In genomic region chr7:74554608-74555311, GRCm38 (mm10) we compare ENCODE assay signal across 8 mouse cellular contexts. TPM values are rescaled to one million over a fixed set of nuclear protein-coding genes. Genes with fewer than 3 reads are reported as not detected.
DNase-seq lines count a peak whose midpoint lies in the region; ATAC-seq lines count a peak whose summit lies in the region.

Gene Slco3a1 (minus strand): TSS chr7:74554780.

- peak within 1 kb of the TSS; percentile 91 for H3K4me2 ChIP-seq in midbrain, embryonic 11.5 days

- no peaks in the 10 kb centered on the region for H3K9me3 ChIP-seq in midbrain, embryonic 11.5 days (ENCODE audit: control insufficient read depth, low read length)

- peak within 1 kb of the TSS; percentile 74 for H3K4me3 ChIP-seq in midbrain, embryonic 11.5 days (ENCODE audit: low read depth, low read length)

- H3K27ac ChIP-seq in midbrain, embryonic 11.5 days (ENCODE audit: low read depth, low read length): peak within 1 kb of the TSS; percentile 75; the same call in 1 of the 2 replicates

- no peaks in the 10 kb centered on the region for H3K36me3 ChIP-seq in midbrain, embryonic 11.5 days (ENCODE audit: control insufficient read depth, insufficient read depth, low read length)

- peak; percentile 65 for ATAC-seq in granulocyte monocyte progenitor cell, adult 5-6 weeks (replicated peaks; ENCODE audit: poor library complexity, severe bottlenecking)
- ATAC-seq in midbrain, embryonic 11.5 days (ENCODE audit: low FRiP score): peak; percentile 89
- no peak for ATAC-seq in erythroid progenitor cell, adult 5-6 weeks (replicated peaks; ENCODE audit: low FRiP score, poor library complexity, severe bottlenecking)

- 2% methylated on average over 45 of the region's 66 CpGs for WGBS in midbrain, embryonic 11.5 days

- H3K27me3 ChIP-seq in midbrain, embryonic 11.5 days (ENCODE audit: control insufficient read depth, insufficient read depth, low read length): peaks cover 12% of the 10 kb centered on the region

- H3K4me1 ChIP-seq in midbrain, embryonic 11.5 days (ENCODE audit: control insufficient read depth, insufficient read depth, low read length): peaks cover 4% of the 10 kb centered on the region

- intact Hi-C loops in left cerebral cortex, postnatal 4 days (cut with DNase I): loop anchor here (5.0 to 10.0 kb wide), 4 partner anchors 150 to 558 kb away; no protein-coding TSS in a partner anchor

- peak; percentile 92 for DNase-seq in adrenal gland, adult 2 months
- peak; percentile 44 for DNase-seq in embryo, embryonic 11.5 days (ENCODE audit: low read depth, low spot score)
- peak; percentile 82 for DNase-seq in kidney, adult 11 months
- DNase-seq in left cerebral cortex, postnatal 4 days: peak; percentile 76
- DNase-seq in midbrain, embryonic 11.5 days (ENCODE audit: low spot score, missing footprints): peak; percentile 97
- peak; percentile 76 for DNase-seq in skeletal muscle tissue, adult 2 months (ENCODE audit: low read depth, low spot score)

- peak within 1 kb of the TSS; percentile 83 for H3K9ac ChIP-seq in midbrain, embryonic 11.5 days (ENCODE audit: low read length)

RNA-seq across cellular contexts. Expression of gene Slco3a1, which starts in this region (rescaled TPM):
- 10 to 100 TPM; 24.8 to 46.8 TPM for total RNA-seq in adrenal gland, adult 2 months (2021)
- 35.3 and 40.1 TPM in 2 replicates for polyA plus RNA-seq in adrenal gland, adult 2 months (2012; rRNA removed)
- total RNA-seq in granulocyte monocyte progenitor cell, adult 5-6 weeks (2014; fragmentation: Nextera tagmentation): 34.9 and 51.2 TPM in 2 replicates
- 25.2 and 27.1 TPM in 2 replicates for total RNA-seq in granulocyte monocyte progenitor cell, adult 5-6 weeks (2017)
- 10 to 100 TPM; 75.0 to 77.0 TPM for total RNA-seq in left cerebral cortex, postnatal 4 days (2021)
- 7.8 and 8.4 TPM in 2 replicates for polyA plus RNA-seq in midbrain, embryonic 11.5 days (2014; fragmentation: Nextera tagmentation; extraction: Ambion mirVana)
- 4.6 and 4.7 TPM in 2 replicates for total RNA-seq in erythroid progenitor cell, adult 5-6 weeks (2015; ENCODE audit: low replicate concordance)
- total RNA-seq in erythroid progenitor cell, adult 5-6 weeks (2017; ENCODE audit: low replicate concordance): 0.39 and 3.0 TPM in 2 replicates

Comparison
In these comparisons a context has a peak if more than half of its experiments do, and no peak if none do; other contexts are left out.
1. RNA of gene Slco3a1 (total RNA-seq): 75.0 to 77.0 TPM in left cerebral cortex, postnatal 4 days, 24.8 to 46.8 TPM in adrenal gland, adult 2 months and 25.2 to 51.2 TPM in granulocyte monocyte progenitor cell, adult 5-6 weeks; 0.39 to 4.7 TPM in erythroid progenitor cell, adult 5-6 weeks; every median in the first group is over 4 times any median in the second.
2. DNase-seq: peak in every context shown above with its lines; median percentile 97 in midbrain, embryonic 11.5 days; 92 in adrenal gland, adult 2 months; 82 in kidney, adult 11 months; 76 in left cerebral cortex, postnatal 4 days; 76 in skeletal muscle tissue, adult 2 months; 44 in embryo, embryonic 11.5 days.